Mouse (Mus musculus) liver, embryonic 13.5 days (tissue): Measurements from ENCODE around the gene Ppm1a. TPM values are rescaled to one million over a fixed set of nuclear protein-coding genes. Genes with fewer than 3 reads are reported as not detected.

Experiments used
- ATAC-seq: fragments of 200-750 bp; cut with Nextera tagmentation; 2 replicates; pipeline ENCODE4 v1.8.0; 2017; ENCODE audit warnings: low read depth, mild to moderate bottlenecking, moderate number of reproducible peaks, moderate library complexity
- DNase-seq: peaks from one replicate; pipeline ENCODE4 v3.0.0; 2022
- H3K27ac ChIP-seq: fragments of 300-500 bp; sonication (generic); 2 replicates; pipeline ENCODE4 v1.5.1; 2015; ENCODE audit warnings: moderate library complexity, mild to moderate bottlenecking, inconsistent platforms
- H3K27me3 ChIP-seq: fragments of 300-500 bp; sonication (generic); 2 replicates; pipeline ENCODE4 v1.6.1; 2015; ENCODE audit warnings: mild to moderate bottlenecking, inconsistent platforms
- H3K36me3 ChIP-seq: fragments of 300-500 bp; sonication (generic); 2 replicates; pipeline ENCODE4 v1.6.1; 2015; ENCODE audit warnings: mild to moderate bottlenecking, inconsistent platforms
- H3K4me1 ChIP-seq: fragments of 300-500 bp; sonication (generic); replicated peaks from 2 replicates; pipeline ENCODE4 v1.6.1; 2015; ENCODE audit warnings: inconsistent platforms
- H3K4me2 ChIP-seq: fragments of 300-500 bp; sonication (generic); 2 replicates; pipeline ENCODE4 v1.6.1; 2015; ENCODE audit warnings: inconsistent platforms, mild to moderate bottlenecking, moderate library complexity
- H3K4me3 ChIP-seq: fragments of 300-500 bp; sonication (generic); replicated peaks from 2 replicates; pipeline ENCODE4 v1.5.1; 2015; ENCODE audit warnings: mild to moderate bottlenecking, inconsistent platforms
- H3K9ac ChIP-seq: fragments of 300-500 bp; sonication (generic); 2 replicates; pipeline ENCODE4 v1.6.1; 2015; ENCODE audit warnings: mild to moderate bottlenecking, inconsistent platforms
- H3K9me3 ChIP-seq: fragments of 300-500 bp; sonication (generic); replicated peaks from 2 replicates; pipeline ENCODE4 v1.6.1; 2016; ENCODE audit warnings: inconsistent platforms
- WGBS: fragments of 180-500 bp; shearing (Covaris S2); methylation state at CpG from one replicate; pipeline ENCODE4 v1.1.7; 2015; ENCODE audit not compliant: insufficient replicate concordance; 5-methylcytosine and 5-hydroxymethylcytosine counted together
- polyA plus RNA-seq: library from polyadenylated mRNA; unstranded; fragments of >200 nt; fragmentation: Nextera tagmentation; extraction: Ambion mirVana; gene quantifications from 2 replicates; pipeline ENCODE4 v1.2.1, GENCODE M21; 2015

The Ppm1a gene
- polyA plus RNA-seq, 1 experiment from 2014 or later: 25.6 TPM

DNA sequence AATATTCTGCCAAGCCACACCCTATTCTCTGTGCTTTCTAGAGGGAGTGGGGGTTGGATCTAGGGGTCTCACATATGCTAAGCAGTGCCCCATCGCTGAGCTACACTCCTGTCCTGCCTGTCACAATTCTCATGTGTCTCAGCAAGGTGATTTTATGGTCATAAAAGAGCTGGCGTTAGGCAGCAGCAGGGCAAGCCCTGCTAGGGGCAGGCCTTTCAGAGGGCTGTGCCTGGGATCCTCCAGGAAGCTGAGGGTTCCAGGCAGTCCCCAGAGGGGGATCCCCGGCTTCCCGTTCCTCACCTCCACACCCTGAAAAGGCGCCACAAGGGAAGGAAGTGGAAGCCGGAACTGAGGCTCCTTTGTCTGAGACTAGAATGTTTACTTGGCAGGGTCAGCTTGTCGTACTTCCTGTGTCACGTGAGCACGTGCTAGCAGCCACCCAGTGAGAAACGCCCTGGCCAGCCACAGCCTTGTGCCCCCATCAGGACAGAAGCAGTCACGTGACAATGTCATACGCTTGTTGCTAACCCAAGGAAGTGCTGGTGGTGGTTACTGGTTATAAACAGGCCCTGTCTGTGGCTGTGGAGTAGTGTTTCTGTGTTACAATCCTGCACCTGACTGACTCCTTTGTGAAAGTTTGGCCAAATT lies 86.8 kb downstream of the Ppm1a start:
- H3K4me2 ChIP-seq: peak overlapping the region; percentile 53
- ATAC-seq (peak; percentile 81), DNase-seq (peak; percentile 65)
- WGBS: 9% methylated on average over 12 of the region's 12 CpGs
- peaks cover 8% of the 10 kb centered on the region for H3K4me1 ChIP-seq
- H3K9ac ChIP-seq: peak overlapping the region; percentile 53; the same call in 1 of the 2 replicates
- H3K36me3 ChIP-seq: no peaks in the 10 kb centered on the region
- 0 out of 2 replicates have a peak, but pooled peaks cover 12% of the 10 kb centered on the region for H3K27me3 ChIP-seq
- H3K9me3 ChIP-seq: 0 out of 2 replicates have a peak, but pooled peaks cover 5% of the 10 kb centered on the region
- H3K27ac ChIP-seq: no peak overlapping the region
- H3K4me3 ChIP-seq: peak overlapping the region; percentile 30

DNA sequence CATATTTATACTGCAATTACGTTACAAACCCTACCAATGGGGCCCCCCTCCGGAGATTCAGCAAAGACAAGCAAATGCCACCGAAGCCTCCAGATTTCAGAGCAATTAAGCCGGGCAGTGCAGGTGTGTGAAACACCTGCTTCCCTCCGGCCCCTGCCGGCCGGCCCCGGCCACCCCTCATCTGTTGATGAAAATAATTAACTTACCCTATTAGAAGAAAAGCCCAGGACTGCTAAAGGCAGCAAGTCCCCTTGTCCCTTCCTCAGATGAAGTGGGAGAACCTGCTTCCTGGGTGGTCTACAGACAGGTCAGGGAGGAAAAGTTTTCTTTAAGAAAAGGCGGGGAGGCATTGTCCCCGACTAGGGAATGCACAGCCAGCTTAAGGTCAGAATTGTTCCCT lies 88.7 kb downstream of the Ppm1a start:
- 55% methylated on average over 10 of the region's 10 CpGs for WGBS
- Histone ChIP-seq H3K4me1 (peaks cover 8% of the 10 kb centered on the region), H3K27me3 (0 out of 2 replicates have a peak, but pooled peaks cover 25% of the 10 kb centered on the region), H3K36me3 (no peaks in the 10 kb centered on the region), H3K27ac (no peak overlapping the region), H3K4me3 (no peak overlapping the region), H3K9ac (no peak overlapping the region), H3K9me3 (0 out of 2 replicates have a peak, but pooled peaks cover 5% of the 10 kb centered on the region), H3K4me2 (no peak overlapping the region)
- DNase-seq: no peak
- no peak for ATAC-seq

DNA sequence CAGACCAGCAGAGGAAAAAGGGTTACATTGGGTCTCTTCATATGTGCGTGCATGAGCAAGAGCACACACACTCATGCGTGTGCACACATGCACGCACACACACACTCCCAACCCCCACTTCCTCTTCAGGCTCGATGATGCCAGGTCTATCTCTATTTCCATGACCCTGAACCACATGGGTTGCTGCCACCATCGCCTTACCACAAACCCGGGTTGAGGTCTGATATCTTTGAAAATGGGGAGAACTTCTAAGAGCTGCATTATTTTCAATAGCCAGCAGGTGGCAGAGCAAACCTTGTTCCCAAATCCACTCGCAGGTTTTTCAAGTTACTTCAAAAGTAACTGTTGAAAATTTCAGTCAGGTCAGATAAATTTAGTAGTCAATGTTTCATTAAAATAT lies 90.5 kb downstream of the Ppm1a start:
- Histone ChIP-seq H3K4me1 (peaks cover 8% of the 10 kb centered on the region), H3K9me3 (no peaks in the 10 kb centered on the region), H3K27me3 (peaks cover 34% of the 10 kb centered on the region; the same call in 1 of the 2 replicates), H3K9ac (no peak overlapping the region), H3K4me2 (no peak overlapping the region), H3K36me3 (no peaks in the 10 kb centered on the region), H3K4me3 (no peak overlapping the region), H3K27ac (no peak overlapping the region)
- ATAC-seq: no peak
- 20% methylated on average over 7 of the region's 7 CpGs for WGBS
- DNase-seq: no peak

Other genes with a start within 250 kb of the Ppm1a start
- 2.9 and 3.0 TPM in 2 replicates for gene Pcnx4, start 221.1 kb upstream of the Ppm1a start, polyA plus RNA-seq
- gene Gm4756, start 107.8 kb upstream of the Ppm1a start, polyA plus RNA-seq: not detected in 2 replicates
- gene Dhrs7, start 92.5 kb upstream of the Ppm1a start, polyA plus RNA-seq: 12.9 and 14.2 TPM in 2 replicates
- not detected in 2 replicates for gene Six6, start 182.4 kb downstream of the Ppm1a start, polyA plus RNA-seq
- gene 4930447C04Rik, start 183.3 kb downstream of the Ppm1a start, polyA plus RNA-seq: 0.56 and 0.70 TPM in 2 replicates